ENCODE assay signal across 11 mouse cellular contexts in genomic region chr9:51397589-51398220, GRCm38 (mm10).
DNase-seq lines count a peak whose midpoint lies in the region; ATAC-seq and TF ChIP-seq lines count a peak whose summit lies in the region.
"Had no signal": no experiment of that assay in that cellular context is flagged by ENCODE, and none has a peak within 500 bp of the region (broad histone marks: within the 10 kb centered on the region; RNA-seq: fewer than 3 reads in every experiment).

No protein-coding gene starts in this region.

- no peak overlapping the region for H3K4me2 ChIP-seq in stomach, embryonic 15.5 days
- H3K4me2 ChIP-seq in stomach, postnatal 0 days (replicated peaks; ENCODE audit: low read depth): no peak overlapping the region
- H3K4me2 ChIP-seq: liver, embryonic 11.5 days had no signal

- intact Hi-C loops in left cerebral cortex, postnatal 25 days (cut with DNase I): no loop called here

- peak overlapping the region; percentile 57; the same call in 1 of the 2 replicates for H3K27ac ChIP-seq in stomach, embryonic 15.5 days
- no peak overlapping the region for H3K27ac ChIP-seq in stomach, postnatal 0 days (replicated peaks)
- peak overlapping the region; percentile 98 for H3K27ac ChIP-seq in embryonic fibroblast, embryonic 13.5 days (ENCODE audit: insufficient read depth, low read length)
- H3K27ac ChIP-seq: heart, embryonic 10.5 days had no signal

- no peak overlapping the region for H3K9ac ChIP-seq in stomach, embryonic 15.5 days
- no peak overlapping the region for H3K9ac ChIP-seq in stomach, postnatal 0 days (ENCODE audit: low read length)

- peak; percentile 13 for DNase-seq in kidney, postnatal 10 days
- no peak for DNase-seq in kidney, adult 8-10 months
- no peak for DNase-seq in stomach, postnatal 0 days (ENCODE audit: low spot score)
- no peak for DNase-seq in left cerebral cortex, postnatal 25 days (ENCODE audit: low spot score in 2 of 2)
- DNase-seq in adrenal gland, postnatal 10 days: no peak
- DNase-seq: cerebellum, adult 11-12 months; heart, postnatal 36 days had no signal

- H3K9me3 ChIP-seq in stomach, embryonic 15.5 days: no peaks in the 10 kb centered on the region
- no peaks in the 10 kb centered on the region for H3K9me3 ChIP-seq in stomach, postnatal 0 days (ENCODE audit: control insufficient read depth, low read length)
- H3K9me3 ChIP-seq: heart, embryonic 10.5 days had no signal

- H3K4me1 ChIP-seq in stomach, embryonic 15.5 days: no peaks in the 10 kb centered on the region; the same call in 1 of the 2 replicates
- H3K4me1 ChIP-seq in stomach, postnatal 0 days (replicated peaks; ENCODE audit: control insufficient read depth, insufficient read depth): 0 out of 2 replicates have a peak, but pooled peaks cover 2% of the 10 kb centered on the region
- peaks cover 7% of the 10 kb centered on the region; the same call in 1 of the 2 replicates for H3K4me1 ChIP-seq in embryonic fibroblast, embryonic 13.5 days (ENCODE audit: control insufficient read depth, insufficient read depth, low read length)
- H3K4me1 ChIP-seq: heart, embryonic 10.5 days had no signal

- ATAC-seq in stomach, embryonic 15.5 days (ENCODE audit: insufficient read depth, low FRiP score, low read depth): no peak
- ATAC-seq in stomach, postnatal 0 days (ENCODE audit: low FRiP score, low TSS enrichment): no peak

- WGBS in stomach, embryonic 15.5 days: 3% methylated on average over 1 of the region's 1 CpGs
- 4% methylated on average over 1 of the region's 1 CpGs for WGBS in stomach, postnatal 0 days

- H3K4me3 ChIP-seq in stomach, embryonic 15.5 days (replicated peaks): no peak overlapping the region
- no peak overlapping the region for H3K4me3 ChIP-seq in stomach, postnatal 0 days (ENCODE audit: low read depth, low read length)
- no peak overlapping the region for H3K4me3 ChIP-seq in embryonic fibroblast, embryonic 13.5 days (ENCODE audit: insufficient read depth, low read length)
- H3K4me3 ChIP-seq: heart, embryonic 10.5 days had no signal

- TF ChIP-seq POLR2A in embryonic fibroblast, embryonic 13.5 days (IDR thresholded peaks at IDR 0.05; ENCODE audit: low read depth, low read length): no peak

- no peaks in the 10 kb centered on the region for H3K27me3 ChIP-seq in stomach, embryonic 15.5 days (replicated peaks)
- no peaks in the 10 kb centered on the region for H3K27me3 ChIP-seq in stomach, postnatal 0 days (ENCODE audit: control insufficient read depth, insufficient read depth, low read length)

- TF ChIP-seq CTCF in stomach, postnatal 0 days (IDR thresholded peaks at IDR 0.05; ENCODE audit: low read depth): no peak
- TF ChIP-seq CTCF in embryonic fibroblast, embryonic 13.5 days (IDR thresholded peaks at IDR 0.05; ENCODE audit: borderline replicate concordance, insufficient read depth, low read length): no peak

- H3K36me3 ChIP-seq in stomach, embryonic 15.5 days: no peaks in the 10 kb centered on the region
- no peaks in the 10 kb centered on the region for H3K36me3 ChIP-seq in stomach, postnatal 0 days (ENCODE audit: control insufficient read depth, insufficient read depth, low read length)
- H3K36me3 ChIP-seq: heart, embryonic 10.5 days had no signal

- TF ChIP-seq EP300 in stomach, postnatal 0 days (optimal IDR thresholded peaks at IDR 0.05): no peak
